Mouse (Mus musculus) bone marrow macrophage, adult 2 months (primary cell): ENCODE data around the gene Gm17409.

Source experiments
- CTCF ChIP-seq: IDR thresholded peaks from 2 replicates; pipeline ENCODE4 v1.5.1; 2012; ENCODE audit warnings: low read depth, mild to moderate bottlenecking, low read length, moderate library complexity
- POLR2A ChIP-seq: IDR thresholded peaks from 2 replicates; pipeline ENCODE4 v1.6.1; 2012; ENCODE audit warnings: mild to moderate bottlenecking, low read depth, low read length, borderline replicate concordance

DNA sequence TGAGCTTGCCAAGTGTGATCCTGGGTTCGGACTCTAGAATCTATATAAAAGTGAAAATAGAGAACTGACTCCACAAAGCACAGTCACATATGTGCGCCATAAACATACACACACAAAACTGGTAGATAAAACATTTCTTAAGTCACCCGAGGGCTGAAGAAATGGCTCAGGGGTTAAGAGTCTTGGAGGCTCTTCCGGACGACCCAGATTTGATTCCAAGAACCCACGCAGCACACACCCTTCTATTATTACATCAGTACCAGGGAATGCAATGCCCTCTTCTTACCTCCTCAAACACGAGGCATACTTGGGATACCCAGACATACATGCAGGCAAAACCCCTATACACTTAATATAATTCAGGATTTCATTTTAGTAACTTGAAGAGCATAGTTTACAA, at the start of gene Gm17409:
- TF ChIP-seq CTCF (no peak), POLR2A (no peak)
